Mouse (Mus musculus): ENCODE data around the gene Gm3573. TPM values are rescaled to one million over a fixed set of nuclear protein-coding genes. Genes with fewer than 3 reads are reported as not detected.
"Not testable (repeated sequence)": the region's sequence is repeated elsewhere in the genome, so short reads cannot be mapped to it uniquely, and the experiment has no call there.

The Gm3573 gene
- polyA plus RNA-seq (2015; fragmentation: Nextera tagmentation; extraction: Ambion mirVana) = not detected in 2 replicates

GRCm38 (mm10) chr14:42190691-42191090 is at the start of gene Gm3573:
Gene Gm3573 (minus strand): TSS chr14:42190791.
- not testable (repeated sequence) for H3K36me3 ChIP-seq; H3K4me1 ChIP-seq; H3K27me3 ChIP-seq; H3K4me2 ChIP-seq (replicated peaks); ATAC-seq (replicated peaks); H3K27ac ChIP-seq (replicated peaks); H3K4me3 ChIP-seq; H3K9ac ChIP-seq (replicated peaks); H3K9me3 ChIP-seq
- no CpG with 5 or more reads among the region's 1 CpGs for WGBS

GRCm38 (mm10) chr14:42216766-42217537 is 26.4 kb upstream of the Gm3573 start:
- not testable (repeated sequence) for ATAC-seq (replicated peaks); H3K36me3 ChIP-seq; H3K9ac ChIP-seq (replicated peaks); H3K27ac ChIP-seq (replicated peaks); H3K4me1 ChIP-seq; H3K27me3 ChIP-seq; H3K9me3 ChIP-seq; H3K4me2 ChIP-seq (replicated peaks); H3K4me3 ChIP-seq
- 74% methylated on average over 8 of the region's 10 CpGs for WGBS

- not testable (repeated sequence) for ATAC-seq (replicated peaks); H3K9ac ChIP-seq (replicated peaks); H3K4me1 ChIP-seq; H3K4me2 ChIP-seq (replicated peaks); H3K27me3 ChIP-seq; H3K9me3 ChIP-seq; H3K4me3 ChIP-seq; H3K36me3 ChIP-seq; H3K27ac ChIP-seq (replicated peaks)
- 76% methylated on average over 3 of the region's 3 CpGs for WGBS
These were observed 6.7 kb downstream of the Gm3573 start for GRCm38 (mm10) chr14:42183936-42184335.

GRCm38 (mm10) chr14:42162522-42162921 is 28.1 kb downstream of the Gm3573 start, which contains the start of gene Gm17027:
Gene Gm17027 (minus strand): TSS chr14:42162622.
- H3K9ac ChIP-seq (replicated peaks); H3K4me2 ChIP-seq (replicated peaks); H3K4me3 ChIP-seq; H3K9me3 ChIP-seq; H3K4me1 ChIP-seq; ATAC-seq (replicated peaks); H3K27me3 ChIP-seq; H3K36me3 ChIP-seq; H3K27ac ChIP-seq (replicated peaks): not testable (repeated sequence)
- WGBS = 95% methylated on average over 2 of the region's 2 CpGs

Other genes with a start within 250 kb of the Gm3573 start
- gene 1700024B05Rik, start 246.8 kb downstream of the Gm3573 start, polyA plus RNA-seq (2015; fragmentation: Nextera tagmentation; extraction: Ambion mirVana) = not detected in 2 replicates
- gene Gm6401, start 222.9 kb downstream of the Gm3573 start, polyA plus RNA-seq (2015; fragmentation: Nextera tagmentation; extraction: Ambion mirVana) = not detected in 2 replicates
- not detected in 2 replicates for gene Gm3543, start 207.5 kb downstream of the Gm3573 start, polyA plus RNA-seq (2015; fragmentation: Nextera tagmentation; extraction: Ambion mirVana)
- gene Gm7951, start 73.4 kb downstream of the Gm3573 start, polyA plus RNA-seq (2015; fragmentation: Nextera tagmentation; extraction: Ambion mirVana) = not detected in 2 replicates
- gene Gm17027, start 28.2 kb downstream of the Gm3573 start, polyA plus RNA-seq (2015; fragmentation: Nextera tagmentation; extraction: Ambion mirVana) = not detected in 2 replicates
- gene Gm17026, start 69.3 kb upstream of the Gm3573 start, polyA plus RNA-seq (2015; fragmentation: Nextera tagmentation; extraction: Ambion mirVana) = not detected in 2 replicates
- gene Gm9611, start 106.6 kb upstream of the Gm3573 start, polyA plus RNA-seq (2015; fragmentation: Nextera tagmentation; extraction: Ambion mirVana) = not detected in 2 replicates
- gene Gm7995, start 119.4 kb upstream of the Gm3573 start, polyA plus RNA-seq (2015; fragmentation: Nextera tagmentation; extraction: Ambion mirVana) = not detected in 2 replicates
- not detected in 2 replicates for gene Gm8005, start 248.9 kb upstream of the Gm3573 start, polyA plus RNA-seq (2015; fragmentation: Nextera tagmentation; extraction: Ambion mirVana)